Mouse (Mus musculus) ZHBTc4 (cell line): ENCODE results near the gene 9330182L06Rik.

Experiments
- DNase-seq: peaks from one replicate; pipeline ENCODE4 v3.0.0-alpha.2; 2011; ENCODE audit warnings: low read depth, low spot score

Gene 9330182L06Rik

DNA sequence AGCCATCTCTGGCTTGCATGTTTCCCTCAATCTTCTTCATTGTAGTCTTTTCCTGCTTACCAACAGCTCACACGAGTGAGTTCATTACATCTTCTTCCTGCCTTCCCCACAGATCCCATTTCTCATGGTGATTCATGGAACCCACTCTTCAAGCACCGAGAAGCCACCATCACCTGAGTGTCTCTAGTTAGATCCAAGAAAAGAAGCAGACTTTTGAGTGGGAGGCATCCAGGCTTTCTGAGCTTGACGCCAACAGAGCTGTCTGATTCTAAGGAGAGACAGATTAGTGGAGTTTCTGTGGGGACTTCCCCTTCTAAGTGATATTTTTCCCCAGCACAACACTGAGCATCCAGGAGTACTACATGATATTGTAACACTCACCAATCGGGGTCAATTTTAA lies 259.6 kb downstream of the 9330182L06Rik start:
- DNase-seq = no peak
